Mouse (Mus musculus): ENCODE results near the gene Tmem38b.

DNA sequence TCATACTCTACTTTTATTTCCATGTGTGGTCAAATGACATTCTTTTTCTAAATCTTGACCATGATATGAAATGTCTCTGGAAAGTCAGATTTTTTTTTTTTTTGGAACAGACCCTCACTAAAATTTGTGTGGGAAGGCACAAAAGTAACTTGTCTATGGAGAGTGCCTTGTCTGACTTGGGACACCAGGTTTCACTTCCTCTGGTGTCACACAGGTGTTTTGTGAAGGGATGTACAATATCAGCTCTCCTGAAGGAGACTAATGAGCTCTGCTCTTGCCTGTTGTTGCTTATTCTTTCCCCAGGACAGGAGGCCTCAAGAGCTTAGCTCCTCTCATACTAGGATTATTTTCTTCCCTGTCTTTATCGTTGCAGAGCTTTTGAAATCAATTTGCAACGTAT, 30.8 kb upstream of the Tmem38b start:
- TF ChIP-seq CTCF (IDR thresholded peaks at IDR 0.05; ENCODE audit: borderline replicate concordance, insufficient read depth, low read depth, low read length), result no peak
- no peak for TF ChIP-seq POLR2A (IDR thresholded peaks at IDR 0.05; ENCODE audit: borderline replicate concordance, insufficient read depth, low read length)
